Mouse (Mus musculus): ENCODE data around the gene Nenf.

DNA sequence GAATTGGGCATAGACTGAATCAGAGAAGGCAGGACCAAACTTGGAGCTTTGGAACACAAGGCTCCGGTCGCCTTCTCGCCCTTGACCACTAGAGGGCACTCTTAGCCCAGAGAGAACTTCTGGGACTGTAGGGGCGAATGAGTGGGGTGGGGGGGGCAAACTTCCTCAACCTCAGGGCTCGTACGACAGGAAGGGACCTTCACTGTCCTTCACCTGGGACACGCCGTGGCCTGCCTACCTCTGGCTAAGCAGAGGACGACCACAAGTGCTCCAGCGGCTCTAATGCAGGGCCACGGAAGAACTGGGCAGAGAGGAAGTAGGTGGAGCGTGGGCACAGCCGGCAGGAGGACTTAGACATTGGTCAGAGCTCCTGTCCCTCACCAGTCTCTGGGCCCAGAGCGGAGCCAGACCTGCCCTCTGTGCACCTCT is 5.5 kb downstream of the Nenf start:
- TF ChIP-seq POLR2A (IDR thresholded peaks at IDR 0.05; ENCODE audit: low read depth, low read length), result peak; percentile 62
- peak; percentile 85 for TF ChIP-seq CTCF (conservative IDR thresholded peaks at IDR 0.05; ENCODE audit: insufficient read depth, insufficient read length, low read depth, low read length)

All from kidney, adult 2 months (tissue).